Mouse (Mus musculus) embryonic facial prominence, embryonic 13.5 days (tissue): ENCODE results near the gene Fmo5. TPM values are rescaled to one million over a fixed set of nuclear protein-coding genes. Genes with fewer than 3 reads are reported as not detected.
A peak's percentile ranks its signal among the peaks of the same experiment; 100 is the strongest.

ENCODE experiments used
- ATAC-seq: fragments of 200-750 bp; cut with Nextera tagmentation; 2 replicates; pipeline ENCODE4 v1.8.0; 2017; ENCODE audit warnings: low read depth; ENCODE audit not compliant: insufficient number of reproducible peaks, insufficient read depth, low FRiP score, low TSS enrichment
- H3K27ac ChIP-seq: fragments of 300-500 bp; sonication (generic); 2 replicates; pipeline ENCODE4 v1.5.1; 2015; ENCODE audit warnings: moderate library complexity, mild to moderate bottlenecking, inconsistent platforms
- H3K27me3 ChIP-seq: fragments of 300-500 bp; sonication (generic); 2 replicates; pipeline ENCODE4 v1.6.1; 2015; ENCODE audit warnings: mild to moderate bottlenecking, inconsistent platforms
- H3K36me3 ChIP-seq: fragments of 300-500 bp; sonication (generic); 2 replicates; pipeline ENCODE4 v1.6.1; 2015; ENCODE audit warnings: mild to moderate bottlenecking, inconsistent platforms
- H3K4me1 ChIP-seq: fragments of 300-500 bp; sonication (generic); 2 replicates; pipeline ENCODE4 v1.6.1; 2015; ENCODE audit warnings: inconsistent platforms
- H3K4me2 ChIP-seq: fragments of 300-500 bp; sonication (generic); 2 replicates; pipeline ENCODE4 v1.6.1; 2015; ENCODE audit warnings: moderate library complexity, mild to moderate bottlenecking, inconsistent platforms
- H3K4me3 ChIP-seq: fragments of 300-500 bp; sonication (generic); 2 replicates; pipeline ENCODE4 v1.5.1; 2015; ENCODE audit warnings: mild to moderate bottlenecking, inconsistent platforms
- H3K9ac ChIP-seq: fragments of 300-500 bp; sonication (generic); 2 replicates; pipeline ENCODE4 v1.6.1; 2015; ENCODE audit warnings: mild to moderate bottlenecking, inconsistent platforms
- H3K9me3 ChIP-seq: fragments of 300-500 bp; sonication (generic); 2 replicates; pipeline ENCODE4 v1.6.1; 2016; ENCODE audit warnings: inconsistent platforms
- WGBS: fragments of 180-500 bp; shearing (Covaris S2); methylation state at CpG from one replicate; pipeline ENCODE4 v1.1.7; 2015; ENCODE audit warnings: mixed read lengths; 5-methylcytosine and 5-hydroxymethylcytosine counted together
- polyA plus RNA-seq: library from polyadenylated mRNA; unstranded; fragments of >200 nt; fragmentation: Nextera tagmentation; extraction: Ambion mirVana; gene quantifications from 2 replicates; pipeline ENCODE4 v1.2.1, GENCODE M21; 2015

The Fmo5 gene
- polyA plus RNA-seq, 1 experiment from 2014 or later = 2.1 TPM

DNA sequence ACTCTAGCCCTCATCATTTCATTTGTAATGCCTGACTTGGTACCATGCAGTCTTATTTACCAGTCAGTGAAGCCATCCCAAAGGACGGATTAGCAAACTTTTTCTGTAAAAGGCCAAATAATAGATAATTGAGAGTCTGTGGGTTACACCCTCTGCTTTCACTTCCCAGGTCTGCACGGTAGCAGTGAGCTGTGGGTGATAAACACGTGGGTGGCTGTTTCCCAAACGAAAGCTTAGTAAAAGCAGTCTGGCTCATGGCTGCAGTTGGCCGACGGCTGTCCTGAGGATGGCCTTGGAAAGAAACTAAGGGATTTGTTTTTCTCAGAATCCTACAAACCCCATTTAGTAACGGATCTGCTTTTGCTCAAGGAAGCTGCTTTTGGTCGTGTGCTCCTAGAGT is 32.6 kb downstream of the Fmo5 start:
- no peak overlapping the region for H3K27ac ChIP-seq
- peaks cover 20% of the 10 kb centered on the region for H3K4me1 ChIP-seq
- WGBS = 70% methylated on average over 8 of the region's 8 CpGs
- H3K36me3 ChIP-seq = peaks cover 26% of the 10 kb centered on the region
- no peaks in the 10 kb centered on the region for H3K9me3 ChIP-seq
- H3K27me3 ChIP-seq = no peaks in the 10 kb centered on the region
- no peak overlapping the region for H3K4me2 ChIP-seq
- peak overlapping the region; percentile 40; the same call in 1 of the 2 replicates for H3K9ac ChIP-seq
- ATAC-seq = no peak
- no peak overlapping the region for H3K4me3 ChIP-seq

DNA sequence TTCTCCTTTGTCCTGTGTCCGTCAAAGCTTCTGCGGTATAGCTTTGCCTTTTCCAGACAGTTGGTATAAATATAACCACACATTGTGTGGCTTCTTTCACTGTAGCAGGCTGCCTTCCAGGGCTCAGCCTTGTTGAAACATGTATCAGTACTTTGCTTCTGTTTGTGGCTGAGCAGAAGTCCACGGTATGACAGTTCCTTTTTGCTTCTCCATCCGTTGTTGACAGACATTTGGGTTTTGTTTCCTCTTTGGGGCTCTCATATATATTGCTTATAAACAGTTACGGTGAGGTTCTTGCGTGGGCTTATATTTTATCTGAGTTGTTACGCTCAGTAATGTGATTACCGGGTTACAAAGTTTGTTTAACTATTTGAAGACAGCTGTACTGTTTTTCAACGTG is 36.9 kb downstream of the Fmo5 start:
- Histone ChIP-seq H3K4me2 (no peak overlapping the region), H3K27me3 (no peaks in the 10 kb centered on the region), H3K4me1 (peaks cover 10% of the 10 kb centered on the region), H3K9ac (no peak overlapping the region), H3K9me3 (no peaks in the 10 kb centered on the region), H3K27ac (no peak overlapping the region), H3K4me3 (no peak overlapping the region), H3K36me3 (peaks cover 54% of the 10 kb centered on the region)
- WGBS = 63% methylated on average over 9 of the region's 9 CpGs
- no peak for ATAC-seq

DNA sequence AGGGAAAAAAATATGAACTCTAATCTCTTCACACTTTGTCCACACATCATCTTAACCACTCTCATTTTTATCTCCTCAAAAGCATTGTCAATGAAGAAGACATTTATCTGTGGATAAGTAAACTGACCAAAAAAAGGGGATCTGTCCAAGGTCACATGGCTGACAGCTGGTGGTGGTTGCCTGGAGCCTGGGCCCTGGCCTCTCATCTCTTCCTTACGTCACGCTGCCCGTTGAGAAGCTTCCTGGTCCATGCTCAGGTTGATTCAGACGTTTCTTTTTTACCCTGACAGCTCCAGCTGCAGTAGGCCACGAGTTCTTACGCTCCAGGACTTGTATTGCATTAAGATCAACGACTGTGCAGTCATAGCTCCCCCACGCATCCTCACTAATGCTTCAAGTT is 37.5 kb downstream of the Fmo5 start:
- H3K9ac ChIP-seq = no peak overlapping the region
- H3K27me3 ChIP-seq = no peaks in the 10 kb centered on the region
- H3K4me1 ChIP-seq = peaks cover 10% of the 10 kb centered on the region
- no peak overlapping the region for H3K4me3 ChIP-seq
- no peak overlapping the region for H3K4me2 ChIP-seq
- peaks cover 60% of the 10 kb centered on the region for H3K36me3 ChIP-seq
- WGBS = 69% methylated on average over 8 of the region's 8 CpGs
- H3K27ac ChIP-seq = no peak overlapping the region
- no peak for ATAC-seq
- H3K9me3 ChIP-seq = no peaks in the 10 kb centered on the region

GRCm38 (mm10) chr3:97667093-97667675 is 38.6 kb downstream of the Fmo5 start:
- Histone ChIP-seq H3K4me3 (no peak overlapping the region), H3K9ac (no peak overlapping the region), H3K9me3 (no peaks in the 10 kb centered on the region), H3K4me2 (no peak overlapping the region), H3K36me3 (peaks cover 64% of the 10 kb centered on the region), H3K27me3 (no peaks in the 10 kb centered on the region), H3K27ac (peak overlapping the region; percentile 51; the same call in 1 of the 2 replicates), H3K4me1 (peaks cover 10% of the 10 kb centered on the region)
- 56% methylated on average over 14 of the region's 14 CpGs for WGBS
- no peak for ATAC-seq

DNA sequence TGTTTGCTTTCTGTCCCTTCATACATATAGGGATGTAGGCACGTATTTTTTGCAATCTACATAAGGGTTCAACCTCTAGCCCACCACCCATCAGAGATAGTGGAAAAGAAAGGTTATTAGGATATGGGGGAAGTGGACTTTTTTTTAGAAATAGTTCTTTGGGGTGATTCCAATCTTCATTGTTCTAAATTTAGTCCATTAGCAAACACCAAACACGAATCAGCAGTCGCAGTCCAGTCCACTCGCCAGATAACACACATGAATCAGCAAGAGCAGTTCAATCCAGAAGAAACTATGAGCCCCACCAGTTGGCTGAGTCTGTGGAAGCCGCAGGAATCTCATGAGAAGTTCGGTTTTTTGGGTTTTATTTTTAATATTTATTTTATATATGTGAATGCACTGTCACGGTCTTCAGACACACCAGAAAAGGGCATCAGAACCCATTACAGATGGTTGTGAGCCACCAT is 46.1 kb downstream of the Fmo5 start, which contains the start of gene Gm17651:
Gm17651 (minus strand) TSS at position 51 of the 467 bp plus-strand sequence.
- Histone ChIP-seq H3K9me3 (no peaks in the 10 kb centered on the region), H3K27ac (no peak within 1 kb of the TSS), H3K4me2 (no peak within 1 kb of the TSS), H3K27me3 (0 out of 2 replicates have a peak, but pooled peaks cover 1% of the 10 kb centered on the region), H3K36me3 (peaks cover 17% of the 10 kb centered on the region), H3K9ac (no peak within 1 kb of the TSS), H3K4me1 (no peaks in the 10 kb centered on the region), H3K4me3 (no peak within 1 kb of the TSS)
- WGBS = 88% methylated on average over 7 of the region's 7 CpGs
- ATAC-seq = no peak

DNA sequence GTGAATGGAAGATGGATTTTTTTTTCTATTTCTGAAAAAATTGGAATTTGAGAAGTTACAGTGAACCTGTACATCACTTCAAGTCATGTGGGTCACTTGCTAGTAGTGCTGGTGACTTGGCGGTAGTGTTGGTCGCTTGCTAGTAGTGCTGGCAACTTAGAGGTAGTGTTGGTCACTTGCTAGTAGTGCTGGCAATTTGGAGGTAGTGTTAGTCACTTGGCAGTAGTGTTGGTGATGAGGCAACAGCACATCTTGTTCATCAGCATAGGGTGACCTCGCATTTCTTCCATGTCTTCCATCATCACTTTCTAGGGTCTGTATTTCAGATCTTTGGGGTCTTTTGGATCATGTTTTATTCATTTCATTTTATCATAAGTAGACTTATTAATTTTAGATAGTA is 47.5 kb downstream of the Fmo5 start:
- Histone ChIP-seq H3K4me3 (no peak overlapping the region), H3K27ac (no peak overlapping the region), H3K9me3 (no peaks in the 10 kb centered on the region), H3K9ac (no peak overlapping the region), H3K36me3 (peaks cover 6% of the 10 kb centered on the region), H3K4me2 (no peak overlapping the region), H3K27me3 (0 out of 2 replicates have a peak, but pooled peaks cover 7% of the 10 kb centered on the region), H3K4me1 (peaks cover under 1% of the 10 kb centered on the region; the same call in 1 of the 2 replicates)
- ATAC-seq = no peak
- WGBS = 95% methylated on average over 3 of the region's 3 CpGs

GRCm38 (mm10) chr3:97678416-97678815 is 49.8 kb downstream of the Fmo5 start:
- H3K27me3 ChIP-seq = peaks cover 18% of the 10 kb centered on the region
- H3K9ac ChIP-seq = no peak overlapping the region
- H3K4me1 ChIP-seq = peaks cover 14% of the 10 kb centered on the region
- H3K4me3 ChIP-seq = no peak overlapping the region
- H3K36me3 ChIP-seq = no peaks in the 10 kb centered on the region
- no peak overlapping the region for H3K27ac ChIP-seq
- WGBS = 89% methylated on average over 3 of the region's 3 CpGs
- no peaks in the 10 kb centered on the region for H3K9me3 ChIP-seq
- ATAC-seq = no peak
- H3K4me2 ChIP-seq = no peak overlapping the region

- 3% methylated on average over 28 of the region's 28 CpGs for WGBS
- ATAC-seq = peak; percentile 71; the same call in 1 of the 2 replicates
- Histone ChIP-seq H3K9me3 (no peaks in the 10 kb centered on the region), H3K4me3 (peak overlapping the region; percentile 46), H3K36me3 (no peaks in the 10 kb centered on the region), H3K9ac (peak overlapping the region; percentile 69), H3K27ac (no peak overlapping the region), H3K27me3 (peaks cover 25% of the 10 kb centered on the region), H3K4me2 (peak overlapping the region; percentile 83), H3K4me1 (peaks cover 20% of the 10 kb centered on the region)
Observed at GRCm38 (mm10) chr3:97680631-97681320, 52.2 kb downstream of the Fmo5 start.

DNA sequence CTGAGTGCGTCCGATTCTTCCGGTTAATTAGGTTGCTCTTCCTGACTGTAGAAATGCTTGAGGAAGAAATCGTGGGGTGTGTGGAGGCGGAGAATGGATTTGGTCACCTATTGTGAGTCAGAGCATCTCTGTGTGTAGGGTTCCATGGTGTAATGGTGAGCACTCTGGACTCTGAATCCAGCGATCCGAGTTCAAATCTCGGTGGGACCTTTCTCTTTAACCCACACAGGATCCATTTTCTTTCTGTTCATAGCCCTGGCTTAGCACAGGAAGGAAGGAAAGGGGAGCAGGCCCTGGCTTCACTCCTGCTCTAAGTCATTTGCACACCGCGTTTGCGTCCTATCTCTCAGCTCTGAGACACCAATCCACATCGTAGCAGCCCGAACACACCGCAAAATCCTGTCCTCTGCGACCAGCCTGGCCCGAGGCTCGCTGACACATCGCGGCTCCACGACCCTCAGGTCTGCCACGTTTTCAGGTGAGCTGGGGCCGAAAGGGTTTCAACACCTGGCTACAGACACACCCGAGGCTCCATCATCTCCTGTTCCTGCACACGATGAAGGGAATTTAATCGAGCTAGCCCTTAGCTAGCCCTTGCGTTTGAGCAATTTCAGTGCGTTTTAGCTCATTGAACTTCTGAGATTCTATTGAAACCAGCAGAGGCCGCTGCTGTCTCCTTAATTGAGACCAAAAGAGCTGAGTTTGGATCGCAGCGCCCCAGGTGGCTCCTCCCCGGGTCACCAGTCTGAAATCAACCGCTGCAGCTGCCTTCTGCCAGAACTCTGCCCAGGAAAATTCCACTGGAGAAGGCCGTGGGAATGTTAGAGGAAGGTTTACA is 52.9 kb downstream of the Fmo5 start:
- Histone ChIP-seq H3K27me3 (peaks cover 25% of the 10 kb centered on the region), H3K4me1 (peaks cover 20% of the 10 kb centered on the region), H3K36me3 (no peaks in the 10 kb centered on the region), H3K4me2 (peak overlapping the region; percentile 83), H3K4me3 (peak overlapping the region; percentile 46), H3K9me3 (no peaks in the 10 kb centered on the region), H3K9ac (peak overlapping the region; percentile 69), H3K27ac (no peak overlapping the region)
- WGBS = under 1% methylated on average over 33 of the region's 33 CpGs
- ATAC-seq = no peak

DNA sequence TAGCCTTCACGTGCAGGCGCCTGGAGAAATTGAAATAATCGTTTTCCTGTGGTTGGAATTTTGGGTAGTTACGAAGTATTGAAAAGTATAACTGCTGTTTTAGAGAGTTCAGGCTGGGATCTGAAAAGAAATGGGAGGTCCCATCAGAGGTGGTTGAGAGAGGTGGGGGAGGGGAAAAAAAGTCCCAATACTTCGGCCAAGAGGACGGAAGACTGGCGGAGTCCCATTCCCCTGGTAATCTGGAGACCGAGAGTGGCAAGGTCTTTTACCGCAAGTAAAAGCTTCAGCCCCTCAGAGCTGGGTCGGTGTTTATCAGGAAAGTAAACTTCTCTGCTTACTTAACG is 53.5 kb downstream of the Fmo5 start:
- ATAC-seq = 0 out of 2 replicates have a peak, but pooled peaks have one; percentile 11
- peak overlapping the region; percentile 83 for H3K4me2 ChIP-seq
- peak overlapping the region; percentile 46 for H3K4me3 ChIP-seq
- peak overlapping the region; percentile 69; the same call in 1 of the 2 replicates for H3K9ac ChIP-seq
- 2% methylated on average over 11 of the region's 11 CpGs for WGBS
- H3K9me3 ChIP-seq = no peaks in the 10 kb centered on the region
- peaks cover 20% of the 10 kb centered on the region for H3K4me1 ChIP-seq
- H3K27ac ChIP-seq = no peak overlapping the region
- peaks cover 25% of the 10 kb centered on the region for H3K27me3 ChIP-seq
- no peaks in the 10 kb centered on the region for H3K36me3 ChIP-seq

DNA sequence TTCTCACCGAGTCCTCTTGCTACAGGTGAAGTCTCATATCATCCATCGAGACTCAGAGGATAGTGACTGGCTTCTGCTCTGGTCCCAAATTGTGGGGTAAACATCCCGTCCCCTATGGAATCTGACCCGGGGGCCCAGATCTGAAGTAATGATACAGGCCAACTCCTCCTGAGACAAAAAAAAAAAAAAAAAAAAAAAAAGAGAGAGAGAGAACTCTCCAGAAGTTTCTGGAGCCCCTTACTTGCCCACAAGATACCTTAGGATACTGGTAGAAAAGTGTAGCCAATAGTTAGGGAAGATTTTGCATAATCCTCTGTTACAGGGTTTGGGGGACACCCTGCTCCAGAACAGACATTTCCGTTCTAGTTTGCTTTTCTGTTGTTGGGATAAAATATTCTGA is 54.0 kb downstream of the Fmo5 start:
- Histone ChIP-seq H3K4me3 (0 out of 2 replicates have a peak overlapping the region, but pooled peaks have one; percentile 46), H3K9ac (no peak overlapping the region)
- WGBS = 22% methylated on average over 5 of the region's 5 CpGs

More for the DNA sequence above, 54.0 kb downstream of the Fmo5 start:
- H3K4me1 ChIP-seq = peaks cover 20% of the 10 kb centered on the region
- peak overlapping the region; percentile 83 for H3K4me2 ChIP-seq
- H3K9me3 ChIP-seq = no peaks in the 10 kb centered on the region
- H3K27me3 ChIP-seq = peaks cover 25% of the 10 kb centered on the region
- H3K27ac ChIP-seq = no peak overlapping the region
- no peak for ATAC-seq
- no peaks in the 10 kb centered on the region for H3K36me3 ChIP-seq
